Mouse (Mus musculus) gastrocnemius, postnatal 25 days (tissue): Measurements from ENCODE around the gene Sde2. TPM values are rescaled to one million over a fixed set of nuclear protein-coding genes. Genes with fewer than 3 reads are reported as not detected.
"Not testable (repeated sequence)": the region's sequence is repeated elsewhere in the genome, so short reads cannot be mapped to it uniquely, and the experiment has no call there.

Experiments
- DNase-seq: peaks from one replicate; pipeline ENCODE4 v3.0.0; 2022
- total RNA-seq, 2 experiments: library from RNA; stranded (reverse); gene quantifications; 1 replicate in 1 of 2; 2 replicates in 1 of 2; pipeline ENCODE4 v1.2.3; 2021

Gene Sde2
- total RNA-seq, 2 experiments from 2014 or later, result 7.5 TPM

DNA sequence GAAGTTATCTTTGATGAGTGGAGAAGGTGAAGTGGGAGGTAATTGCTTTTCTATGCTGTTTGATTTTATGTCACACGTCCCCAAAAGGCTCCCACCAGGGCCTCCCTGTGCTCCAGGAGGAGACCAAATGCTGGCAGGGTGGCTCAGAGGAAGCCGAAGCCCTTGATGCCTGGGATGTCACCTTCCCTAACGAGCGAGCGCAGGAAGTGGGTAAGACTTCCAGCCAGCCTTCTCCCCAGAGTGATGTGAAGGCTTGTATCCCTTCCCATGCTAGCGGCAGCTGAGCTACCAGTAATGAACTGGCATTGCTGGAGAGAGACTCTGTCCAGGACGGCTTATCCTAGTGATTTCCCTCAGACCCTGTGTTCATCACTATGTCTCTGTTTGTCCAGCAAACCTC lies 32.8 kb downstream of the Sde2 start:
- no peak for DNase-seq

DNA sequence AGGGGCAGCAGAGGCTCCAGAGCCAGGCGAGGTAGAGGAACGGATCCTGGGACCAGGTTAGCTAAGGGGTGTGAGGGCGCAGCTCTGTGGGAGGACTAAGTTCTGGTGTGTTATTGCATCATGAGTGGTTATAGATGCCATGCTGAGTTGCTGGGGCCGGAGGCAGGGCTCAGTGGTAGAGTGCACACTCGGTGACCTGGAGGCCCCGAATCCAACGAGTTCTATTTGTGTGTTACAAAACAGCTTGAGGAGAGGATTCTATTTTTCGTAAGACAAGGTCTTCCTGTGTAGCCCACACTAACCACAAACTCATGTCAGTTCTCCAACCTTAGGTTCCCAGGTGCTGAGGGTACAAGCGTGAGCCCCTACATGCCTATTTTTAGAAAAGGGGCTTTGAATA lies 33.6 kb downstream of the Sde2 start:
- no peak for DNase-seq

DNA sequence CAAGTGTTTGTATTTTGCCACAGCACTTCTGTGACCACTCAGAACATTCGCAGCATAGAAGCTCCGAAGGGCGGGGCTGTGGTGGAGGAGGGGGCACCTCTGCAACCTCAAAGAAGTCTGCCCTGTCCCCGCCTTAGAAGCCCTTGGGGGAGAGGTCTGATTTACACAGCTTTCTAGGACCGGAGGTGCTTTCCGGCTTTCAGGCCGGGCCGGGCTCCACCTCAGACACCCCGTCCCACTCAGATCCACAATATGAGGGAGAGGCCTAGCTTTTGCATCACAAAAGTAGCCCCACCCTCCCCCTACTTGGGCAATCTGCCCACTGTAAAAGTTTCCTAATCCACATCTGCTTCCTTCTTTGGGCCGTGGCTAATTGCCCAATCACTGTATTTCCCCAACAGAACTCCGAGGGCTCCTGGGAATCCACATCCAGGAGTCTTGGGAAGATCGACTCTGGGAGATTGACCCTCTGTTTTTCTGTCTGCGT lies 37.7 kb downstream of the Sde2 start:
- DNase-seq, result peak; percentile 84

DNA sequence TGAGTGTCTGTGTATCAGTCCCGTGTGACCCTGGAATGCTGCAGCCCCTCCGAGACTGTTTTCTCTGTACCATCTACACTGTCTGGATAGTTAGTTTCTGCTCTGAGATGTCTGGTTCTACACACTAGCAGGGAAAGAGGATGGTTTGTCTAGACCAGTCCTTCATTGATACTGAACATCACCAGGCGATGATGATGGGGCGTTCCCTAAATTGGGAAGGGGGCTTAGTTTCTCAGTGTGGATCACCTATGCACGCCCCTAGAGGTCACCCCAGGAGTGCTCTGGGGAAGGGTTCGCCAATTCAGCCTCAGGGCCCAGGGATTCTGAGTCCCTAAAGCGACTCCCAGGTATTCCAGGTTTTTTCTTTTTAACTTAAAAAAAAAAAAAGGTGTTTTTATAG lies 38.2 kb downstream of the Sde2 start:
- DNase-seq, result no peak

DNA sequence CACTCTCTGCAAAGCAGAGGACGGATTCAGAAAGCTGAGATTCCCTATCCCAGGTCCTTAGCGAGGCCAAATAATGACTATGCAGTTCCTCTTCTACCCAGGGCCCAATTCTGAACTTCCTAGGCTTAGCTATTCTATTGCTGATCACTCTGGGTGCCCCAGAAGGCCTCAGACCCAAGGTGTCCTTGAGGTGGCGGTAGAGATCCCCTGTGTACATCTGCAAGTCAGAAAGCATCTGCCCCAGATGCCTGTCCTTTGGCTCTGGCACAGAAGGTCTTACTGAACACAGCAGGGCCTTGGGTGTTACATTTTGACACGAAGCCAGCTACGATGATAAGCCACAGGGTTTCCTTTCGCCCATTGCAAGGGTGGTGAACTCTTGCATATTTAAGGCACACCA lies 38.9 kb downstream of the Sde2 start:
- no peak for DNase-seq

DNA sequence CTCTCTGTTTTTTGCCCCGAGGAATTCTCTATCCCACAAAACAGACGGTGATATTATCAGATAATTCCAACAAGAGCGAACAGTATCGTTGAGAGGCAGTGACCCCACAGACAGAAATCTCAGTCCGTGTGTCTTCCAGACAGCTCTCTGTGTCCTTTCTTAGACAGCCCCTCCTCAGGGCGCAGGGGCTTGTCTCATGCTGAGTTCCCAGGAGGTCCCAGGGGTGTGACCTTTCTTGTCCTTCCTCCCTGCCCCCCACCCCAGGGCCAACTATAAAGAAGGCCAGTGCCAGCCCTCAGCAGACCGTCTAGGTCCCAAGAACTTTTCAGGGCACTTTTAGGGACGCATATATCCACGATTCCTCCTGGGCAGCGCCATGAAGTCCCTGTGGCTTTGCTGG lies 41.9 kb downstream of the Sde2 start, which contains the start of gene Lefty2:
Gene Lefty2 (plus strand): TSS at position 301 of the 400 bp plus-strand sequence.
- DNase-seq, result no peak

DNA sequence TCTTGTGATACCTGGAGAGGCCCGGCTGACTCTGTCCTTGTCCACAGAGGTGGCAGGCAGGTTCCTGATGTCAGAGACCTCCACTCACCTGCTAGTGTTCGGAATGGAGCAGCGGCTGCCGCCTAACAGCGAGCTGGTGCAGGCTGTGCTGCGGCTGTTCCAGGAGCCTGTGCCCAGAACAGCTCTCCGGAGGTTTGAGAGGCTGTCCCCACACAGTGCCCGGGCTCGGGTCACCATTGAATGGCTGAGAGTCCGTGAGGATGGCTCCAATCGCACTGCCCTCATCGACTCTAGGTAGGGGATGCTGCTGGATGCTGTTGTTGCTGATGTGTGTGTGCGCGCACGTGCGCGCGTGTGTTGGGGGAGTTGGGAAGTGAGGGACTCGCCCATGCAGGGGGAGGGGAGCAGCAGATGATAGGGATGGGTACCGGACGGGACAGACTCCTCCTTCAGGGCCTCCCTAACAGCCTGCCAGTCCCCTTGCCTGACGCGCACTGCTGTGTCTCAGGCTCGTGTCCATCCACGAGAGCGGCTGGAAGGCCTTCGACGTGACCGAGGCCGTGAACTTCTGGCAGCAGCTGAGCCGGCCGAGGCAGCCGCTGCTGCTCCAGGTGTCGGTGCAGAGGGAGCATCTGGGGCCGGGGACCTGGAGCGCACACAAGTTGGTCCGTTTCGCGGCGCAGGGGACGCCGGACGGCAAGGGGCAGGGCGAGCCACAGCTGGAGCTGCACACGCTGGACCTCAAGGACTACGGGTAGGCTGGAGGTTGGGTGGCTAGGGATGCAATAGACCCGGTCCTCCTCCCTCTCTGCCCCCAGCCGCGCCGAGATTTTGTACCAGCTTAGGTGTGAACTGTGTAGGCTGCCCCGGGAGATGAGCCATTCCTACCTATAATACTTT lies 43.4 kb downstream of the Sde2 start:
- not testable (repeated sequence) for DNase-seq

DNA sequence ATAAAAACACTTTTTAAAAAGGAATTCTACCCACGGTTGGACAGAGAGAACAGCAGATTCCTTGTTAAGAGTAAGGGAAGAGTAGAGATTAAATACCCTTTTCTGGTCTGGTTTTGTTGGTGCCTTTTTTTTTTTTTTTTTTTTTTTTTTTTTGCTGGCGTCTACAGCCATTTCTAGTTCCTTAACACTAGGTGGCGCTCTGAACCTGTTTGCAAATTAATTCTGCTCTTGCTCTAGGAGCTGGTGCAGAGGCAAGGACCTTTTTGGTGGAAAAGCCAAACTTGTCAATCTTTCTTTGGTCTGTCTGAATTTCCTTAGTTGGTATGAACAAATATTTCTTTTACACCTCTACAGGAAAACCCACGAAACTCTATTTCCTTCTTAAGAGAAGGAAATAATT lies 50.2 kb downstream of the Sde2 start:
- no peak for DNase-seq

DNA sequence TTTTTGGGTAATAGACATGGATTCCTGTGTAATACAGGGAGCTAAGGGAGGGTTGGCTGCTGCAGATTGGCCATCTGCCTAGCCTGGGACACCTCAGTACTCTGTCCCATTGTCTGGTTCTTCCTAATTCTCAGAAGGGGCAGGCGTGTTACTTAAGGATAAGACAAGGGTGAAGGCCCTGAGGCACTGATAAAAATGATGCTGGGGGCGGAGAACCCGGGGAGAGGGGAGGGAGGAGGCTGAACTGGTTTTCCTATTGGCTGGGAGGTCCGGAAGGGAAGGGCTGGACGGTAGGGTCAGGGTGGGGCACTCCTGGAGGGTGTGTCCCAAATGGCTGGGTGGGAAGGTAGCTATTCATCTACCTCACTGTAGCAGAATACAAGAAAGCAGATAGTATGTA lies 52.0 kb downstream of the Sde2 start:
- no peak for DNase-seq

DNA sequence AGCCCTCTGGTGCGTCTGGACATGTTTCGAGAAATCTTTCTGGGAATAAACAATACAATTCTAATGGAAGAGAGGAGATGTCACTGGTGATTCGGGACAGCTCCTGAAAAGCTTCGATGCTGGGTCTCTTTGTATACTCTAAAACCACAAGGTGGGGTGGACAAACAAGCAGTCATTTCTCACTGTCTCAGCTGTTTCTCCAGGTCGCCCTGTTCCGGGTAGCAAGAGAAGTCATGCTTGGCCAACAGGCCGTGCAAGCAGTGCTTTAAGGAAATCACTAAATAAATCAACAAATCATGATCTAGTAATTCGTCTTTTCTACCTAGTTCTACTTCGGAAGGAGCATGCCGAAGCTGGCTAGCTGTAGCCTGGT lies 52.7 kb downstream of the Sde2 start:
- DNase-seq, result no peak

DNA sequence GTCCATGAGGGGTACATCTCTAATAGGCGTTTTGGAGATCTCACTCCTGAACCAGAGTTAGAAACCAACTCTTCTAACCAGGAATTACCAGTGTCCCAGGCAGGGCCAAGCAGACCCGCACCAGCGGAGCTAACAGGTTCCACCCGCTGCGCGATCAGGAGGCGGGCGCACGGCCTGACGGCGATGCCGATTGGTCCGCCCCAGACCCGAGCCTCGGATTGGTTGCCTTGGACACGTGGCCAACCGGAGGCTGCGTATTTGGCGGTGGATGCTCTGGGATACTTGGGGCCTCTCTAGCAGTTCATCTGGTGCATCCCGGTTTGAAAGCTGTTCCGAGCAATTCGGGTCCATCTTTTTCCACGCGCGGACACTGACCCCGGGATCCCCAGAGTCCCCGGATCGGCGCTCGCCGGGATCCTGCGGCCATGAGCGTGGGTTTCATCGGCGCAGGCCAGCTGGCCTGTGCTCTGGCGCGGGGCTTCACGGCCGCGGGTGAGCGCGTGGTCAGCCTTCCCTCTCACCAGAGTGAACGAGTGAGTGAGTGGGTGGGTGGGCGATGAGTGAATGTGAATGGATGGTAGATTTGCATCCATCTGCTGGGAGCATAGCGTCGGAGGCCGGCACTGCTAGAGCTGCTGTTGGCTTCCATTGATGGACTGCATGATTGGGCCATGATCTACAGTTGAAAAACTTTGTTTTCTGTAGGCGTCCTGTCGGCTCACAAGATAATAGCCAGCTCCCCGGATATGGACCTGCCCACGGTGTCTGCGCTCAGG lies 53.3 kb downstream of the Sde2 start, which contains the start of gene Pycr2:
Gene Pycr2 (plus strand): TSS at position 255 of the 776 bp plus-strand sequence.
- DNase-seq, result peak; percentile 92

DNA sequence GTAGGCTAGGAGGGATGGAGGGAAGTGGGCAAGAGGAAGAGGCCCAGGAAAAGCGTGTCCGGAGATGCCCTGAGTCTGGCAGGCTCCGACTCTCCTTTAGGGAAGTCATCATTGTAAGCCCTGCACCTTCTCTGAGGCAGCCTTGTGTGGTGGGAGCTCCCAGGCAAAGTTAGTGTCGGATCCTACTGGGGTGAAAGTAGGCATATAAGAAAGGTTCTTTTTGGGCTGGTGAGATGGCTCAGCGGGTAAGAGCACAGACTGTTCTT lies 53.8 kb downstream of the Sde2 start:
- no peak for DNase-seq

DNA sequence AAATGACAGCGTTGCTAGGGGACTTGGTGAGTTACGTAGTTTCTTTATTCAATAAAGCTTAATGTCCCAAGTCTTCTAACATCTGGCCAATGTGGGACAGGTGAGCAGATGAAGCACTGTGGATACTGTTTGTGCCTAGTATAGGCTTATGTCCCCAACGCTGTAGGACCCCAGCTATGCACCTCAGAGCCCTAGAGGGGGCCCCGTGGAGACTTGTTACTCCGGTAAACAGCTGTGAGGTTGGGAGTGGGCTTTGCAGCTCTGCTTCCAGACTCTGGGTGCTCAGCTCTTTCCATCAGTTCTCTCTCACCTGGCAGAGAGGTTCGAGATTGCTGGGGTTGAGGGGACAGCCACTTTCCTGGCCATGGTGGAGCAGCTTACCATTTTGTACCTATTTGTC lies 54.4 kb downstream of the Sde2 start:
- DNase-seq, result no peak

DNA sequence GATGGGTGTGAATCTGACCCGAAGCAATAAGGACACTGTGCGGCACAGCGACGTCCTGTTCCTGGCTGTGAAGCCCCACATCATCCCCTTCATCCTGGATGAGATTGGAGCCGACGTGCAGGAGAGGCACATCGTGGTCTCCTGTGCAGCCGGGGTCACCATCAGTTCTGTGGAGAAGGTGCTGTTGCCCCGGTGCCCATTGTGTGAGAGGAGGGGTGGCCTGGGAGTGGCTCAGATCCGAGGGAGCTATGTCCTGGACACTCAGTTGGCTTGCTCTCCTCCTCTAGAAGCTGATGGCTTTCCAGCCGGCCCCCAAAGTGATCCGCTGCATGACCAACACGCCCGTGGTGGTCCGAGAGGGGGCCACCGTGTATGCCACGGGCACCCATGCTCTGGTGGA lies 54.9 kb downstream of the Sde2 start:
- no peak for DNase-seq

DNA sequence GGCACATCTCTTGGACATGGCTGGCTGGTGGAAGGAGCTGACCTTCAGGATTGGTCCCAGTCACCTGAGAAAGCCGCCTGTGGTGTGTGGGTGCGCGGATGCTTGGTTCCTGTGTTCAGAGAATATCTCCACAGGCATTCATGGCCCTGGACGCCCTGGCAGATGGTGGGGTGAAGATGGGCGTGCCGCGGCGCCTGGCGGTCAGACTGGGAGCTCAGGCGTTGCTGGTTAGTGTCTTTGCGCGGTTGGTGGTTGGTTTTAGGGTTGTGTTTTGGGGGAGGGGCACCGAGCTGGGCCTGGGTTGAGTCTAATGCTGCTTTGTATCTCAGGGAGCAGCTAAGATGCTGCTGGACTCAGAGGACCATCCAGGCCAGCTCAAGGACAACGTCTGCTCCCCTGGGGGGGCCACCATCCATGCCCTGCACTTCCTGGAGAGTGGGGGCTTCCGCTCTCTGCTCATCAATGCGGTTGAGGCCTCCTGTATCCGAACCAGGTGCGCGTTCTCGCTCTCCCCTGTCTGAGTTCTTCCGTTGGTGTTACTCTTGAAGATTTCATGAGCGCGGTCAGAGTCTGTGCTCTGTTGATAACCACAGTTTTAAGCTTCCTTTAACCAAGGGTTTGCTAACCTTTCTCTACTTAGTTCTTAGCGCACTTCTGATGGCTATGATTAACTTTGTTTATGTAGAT lies 55.7 kb downstream of the Sde2 start:
- no peak for DNase-seq

DNA sequence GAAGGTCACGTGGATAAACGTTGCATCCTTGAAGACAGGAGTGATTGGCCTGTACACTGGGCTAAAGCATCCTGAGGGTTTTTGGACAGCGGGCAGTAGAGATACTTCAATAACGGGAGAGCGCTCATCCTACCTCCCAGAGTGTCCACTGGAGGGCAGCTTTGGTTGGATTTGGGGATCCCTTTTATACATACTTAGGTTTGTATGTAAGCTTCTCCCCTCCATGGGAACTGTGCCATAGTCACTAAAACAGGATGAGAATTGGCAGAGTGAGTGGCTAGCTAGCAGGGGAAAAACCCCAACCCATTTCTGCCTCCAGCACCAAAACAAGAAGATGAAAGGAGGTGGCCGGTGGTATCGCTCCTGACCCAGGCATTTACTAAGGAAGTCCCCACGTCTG lies 60.2 kb downstream of the Sde2 start:
- no peak for DNase-seq

DNA sequence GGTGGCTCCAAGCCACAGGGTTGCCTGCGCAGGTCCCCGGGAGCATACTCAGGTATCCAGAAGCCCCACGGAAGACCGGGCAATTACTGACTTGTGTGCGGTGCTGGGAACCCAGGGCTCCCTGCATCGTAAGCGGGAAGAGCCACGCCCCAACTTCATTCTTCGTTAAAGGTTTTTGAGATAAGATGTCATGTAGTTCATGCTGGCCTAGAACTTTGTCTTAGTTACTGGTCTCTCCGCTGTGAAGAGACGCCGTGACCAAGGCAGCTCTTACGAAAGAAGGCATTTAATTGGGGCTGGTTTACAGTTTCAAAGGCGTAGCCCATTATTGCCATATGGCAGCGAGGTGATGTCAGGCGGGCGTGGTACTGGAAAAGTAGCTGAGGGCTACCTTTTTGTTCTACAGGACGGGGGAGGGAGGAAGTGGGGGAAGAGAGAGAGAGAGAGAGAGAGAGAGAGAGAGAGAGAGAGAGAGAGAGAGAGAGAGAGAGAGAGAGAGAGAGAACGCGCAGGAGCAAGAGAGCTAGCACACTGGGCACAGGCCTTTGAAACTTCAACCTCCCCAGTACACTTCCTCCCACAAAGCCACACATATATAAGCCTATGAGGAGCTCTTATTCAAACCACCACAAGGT lies 60.8 kb downstream of the Sde2 start:
- DNase-seq, result no peak

DNA sequence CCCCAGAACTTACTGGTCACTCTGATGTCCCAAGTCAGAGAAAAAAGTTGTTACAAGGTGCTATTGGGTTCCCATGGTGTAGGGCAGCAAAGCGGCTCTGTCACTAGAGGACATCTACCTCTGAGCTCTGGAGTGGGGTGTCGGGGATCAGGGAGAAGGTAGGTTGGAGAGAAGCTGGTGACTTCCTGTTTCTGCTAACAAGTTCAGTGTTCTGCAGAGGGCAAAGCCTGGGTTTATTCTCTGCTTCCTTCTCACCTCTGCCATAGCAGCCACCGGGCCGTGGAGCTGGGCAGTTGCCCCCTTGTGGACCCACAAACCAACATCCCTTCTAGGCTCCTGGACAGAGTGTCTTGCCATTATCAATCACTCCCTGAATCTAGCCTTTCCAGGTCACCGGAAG lies 61.9 kb downstream of the Sde2 start:
- DNase-seq, result no peak

DNA sequence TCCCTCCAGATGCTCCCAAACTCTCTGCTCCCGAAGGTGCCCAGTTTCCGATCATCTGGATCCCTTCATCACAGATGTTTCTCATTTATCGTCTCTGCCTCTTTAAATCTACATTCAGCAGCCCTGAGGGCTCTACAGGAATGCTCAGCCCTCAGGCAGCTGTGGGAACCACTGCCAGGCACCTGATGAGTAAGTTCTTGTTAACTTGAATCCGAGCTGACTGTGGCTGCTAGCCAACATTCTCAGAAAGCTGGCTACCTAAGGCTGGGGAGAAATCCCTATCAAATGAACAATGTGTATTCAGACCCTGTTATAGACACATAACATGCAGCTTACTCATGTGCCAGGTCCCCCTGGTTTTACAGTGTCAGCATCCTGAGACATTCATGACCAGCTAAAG lies 62.9 kb downstream of the Sde2 start:
- DNase-seq, result no peak

DNA sequence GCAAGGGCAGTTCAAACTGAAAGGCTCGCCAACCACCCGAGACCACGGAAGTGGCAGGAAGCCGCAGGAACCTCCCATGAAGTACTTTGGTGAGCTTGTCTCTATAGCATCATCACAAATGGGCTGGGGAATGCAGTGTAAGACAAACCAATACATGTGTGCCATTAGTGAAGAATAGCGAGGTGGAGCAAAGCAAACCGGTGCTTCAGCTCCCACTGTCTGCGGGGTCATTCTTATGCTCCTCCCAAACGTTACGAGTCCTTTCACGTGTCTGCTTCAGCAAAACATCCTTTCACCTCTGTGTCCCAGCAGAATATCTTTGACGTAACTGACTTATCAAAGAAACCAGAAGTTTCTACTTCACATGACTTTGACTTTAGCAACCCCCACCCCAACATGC lies 65.5 kb downstream of the Sde2 start:
- DNase-seq, result no peak

DNA sequence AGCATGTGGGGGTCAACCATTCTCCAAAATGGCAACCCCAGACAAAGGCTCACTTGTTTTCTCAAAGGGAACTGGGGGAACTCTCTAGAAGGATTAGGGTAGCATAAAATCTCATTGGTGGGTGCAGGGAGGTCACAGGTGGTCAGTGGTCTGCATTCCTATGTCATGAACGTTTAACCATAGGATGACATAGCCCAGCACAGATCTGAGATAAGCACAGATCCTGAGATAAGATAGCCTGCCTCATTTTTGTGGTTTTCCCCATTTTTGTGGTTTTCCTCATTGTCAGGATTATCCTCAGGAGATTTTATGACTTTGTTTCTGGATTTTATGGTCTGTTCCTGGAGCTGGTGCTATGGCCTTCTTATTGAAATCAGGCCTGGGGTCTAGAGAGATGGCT lies 66.1 kb downstream of the Sde2 start:
- DNase-seq, result no peak
